Mouse (Mus musculus) C2C12 (cell line): ENCODE data around the gene Gm17359. TPM values are rescaled to one million over a fixed set of nuclear protein-coding genes. Genes with fewer than 3 reads are reported as not detected.

Experiments used
- H3K27me3 ChIP-seq: one replicate; pipeline ENCODE4 v1.6.1; 2011; ENCODE audit not compliant: control insufficient read depth, insufficient read depth, insufficient read length
- H3K36me3 ChIP-seq: one replicate; pipeline ENCODE4 v1.6.1; 2011; ENCODE audit not compliant: control insufficient read depth, insufficient read depth
- H3K4me3 ChIP-seq: one replicate; pipeline ENCODE4 v1.5.1; 2011; ENCODE audit warnings: mild to moderate bottlenecking, control low read depth; ENCODE audit not compliant: poor library complexity, insufficient read depth, severe bottlenecking
- H3K79me2 ChIP-seq: one replicate; pipeline ENCODE4 v1.6.1; 2011; ENCODE audit not compliant: control insufficient read depth, insufficient read depth
- H3K79me3 ChIP-seq: one replicate; pipeline ENCODE4 v1.6.1; 2011; ENCODE audit warnings: low read depth, control low read depth
- H3ac ChIP-seq: one replicate; pipeline ENCODE3; 2011; ENCODE audit warnings: low read depth; ENCODE audit not compliant: control insufficient read depth, insufficient read length
- CEBPB ChIP-seq: IDR thresholded peaks from one replicate; pipeline ENCODE4 v1.6.1; 2011; ENCODE audit warnings: low read depth, mild to moderate bottlenecking, control low read depth, moderate library complexity
- CTCF ChIP-seq: IDR thresholded peaks from one replicate; pipeline ENCODE4 v1.5.1; 2011; ENCODE audit not compliant: control insufficient read depth, insufficient read depth, insufficient read length
- FOSL1 ChIP-seq: IDR thresholded peaks from one replicate; pipeline ENCODE4 v1.8.0; 2011; ENCODE audit warnings: mild to moderate bottlenecking, low read length; ENCODE audit not compliant: poor library complexity, insufficient read depth, severe bottlenecking
- MAX ChIP-seq: IDR thresholded peaks from one replicate; pipeline ENCODE4 v1.6.1; 2011; ENCODE audit warnings: mild to moderate bottlenecking, control low read depth
- MYOD1 ChIP-seq: IDR thresholded peaks from one replicate; pipeline ENCODE4 v1.6.1; 2011; ENCODE audit warnings: low read depth; ENCODE audit not compliant: control insufficient read depth, insufficient read length
- MYOG ChIP-seq: IDR thresholded peaks from one replicate; pipeline ENCODE4 v1.6.1; 2011; ENCODE audit not compliant: control insufficient read depth, insufficient read length; ENCODE audit errors: extremely low read depth
- USF1 ChIP-seq: IDR thresholded peaks from one replicate; pipeline ENCODE4 v1.6.1; 2011; ENCODE audit warnings: low read depth, mild to moderate bottlenecking, control low read depth, moderate library complexity
- polyA plus RNA-seq: library from polyadenylated mRNA; unstranded; fragments of >200 nt; fragmentation: generic; extraction: Trizol; gene quantifications from one replicate; pipeline ENCODE4 v1.2.1, GENCODE M21; 2012; ENCODE audit warnings: missing spikeins

The Gm17359 gene
- polyA plus RNA-seq, 1 experiment: not detected

DNA sequence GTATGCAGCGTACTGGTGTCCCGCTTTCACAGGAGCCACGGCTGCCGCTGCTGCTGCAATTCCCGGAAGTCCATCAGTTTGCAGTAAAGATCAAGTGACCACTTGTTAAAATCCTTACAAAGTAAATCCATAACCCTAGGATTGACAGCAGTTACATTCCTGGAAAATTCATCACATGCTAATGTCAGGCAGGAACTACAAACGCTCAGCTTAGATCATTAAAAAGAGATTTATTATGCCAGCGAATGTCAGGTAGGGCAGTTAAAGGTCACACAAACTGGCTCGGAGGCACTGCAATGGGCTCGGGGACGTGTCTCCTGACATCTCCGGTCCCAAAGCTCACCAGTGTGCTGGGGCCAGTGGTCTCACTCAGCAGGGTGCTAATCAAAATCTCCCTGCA, 119.3 kb downstream of the Gm17359 start:
- Histone ChIP-seq H3K4me3 (no peak overlapping the region), H3K36me3 (peaks cover 11% of the 10 kb centered on the region), H3ac (no peak overlapping the region), H3K79me2 (no peaks in the 10 kb centered on the region), H3K79me3 (no peaks in the 10 kb centered on the region), H3K27me3 (no peaks in the 10 kb centered on the region)
- TF ChIP-seq USF1: no peak
- no peak for TF ChIP-seq CTCF
- no peak for TF ChIP-seq MYOD1
- TF ChIP-seq MAX: no peak
- TF ChIP-seq MYOG: no peak
- TF ChIP-seq FOSL1: no peak
- no peak for TF ChIP-seq CEBPB

DNA sequence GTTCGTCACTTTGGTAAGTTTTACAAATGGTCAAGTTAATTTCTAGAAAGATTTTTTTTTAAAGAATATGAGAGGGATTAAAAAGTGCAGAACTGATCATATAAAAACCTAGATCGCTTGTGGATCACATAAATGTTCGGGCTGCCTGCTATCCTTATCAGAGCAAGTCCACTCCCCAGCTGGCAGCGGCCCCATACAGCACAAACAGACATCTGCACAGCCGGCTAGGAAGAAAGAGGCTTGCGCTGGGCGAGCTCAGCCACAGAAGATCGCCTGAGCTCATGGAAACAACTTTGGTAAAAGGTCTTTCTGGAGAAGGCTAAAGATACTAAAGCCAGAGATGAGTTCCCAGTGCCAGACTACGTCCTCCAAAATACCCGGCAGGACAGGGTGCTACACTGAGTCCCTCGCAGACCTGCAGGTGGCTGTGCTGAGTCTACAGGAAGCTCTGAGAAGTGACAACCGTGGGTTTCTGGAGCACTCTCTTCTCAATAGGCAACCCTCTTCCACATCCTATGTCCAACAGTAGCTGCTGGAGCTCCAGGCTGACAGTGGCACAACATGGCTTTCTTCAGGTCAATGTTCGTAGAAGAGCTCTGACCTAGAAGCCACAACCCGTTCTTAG, 122.3 kb downstream of the Gm17359 start:
- H3K27me3 ChIP-seq: no peaks in the 10 kb centered on the region
- no peak overlapping the region for H3K4me3 ChIP-seq
- H3K79me3 ChIP-seq: no peaks in the 10 kb centered on the region
- H3K36me3 ChIP-seq: peaks cover 27% of the 10 kb centered on the region
- H3ac ChIP-seq: no peak overlapping the region
- TF ChIP-seq MAX: no peak
- no peak for TF ChIP-seq FOSL1
- TF ChIP-seq CTCF: no peak
- no peak for TF ChIP-seq CEBPB
- TF ChIP-seq USF1: no peak
- TF ChIP-seq MYOD1: no peak
- TF ChIP-seq MYOG: no peak
- no peaks in the 10 kb centered on the region for H3K79me2 ChIP-seq

DNA sequence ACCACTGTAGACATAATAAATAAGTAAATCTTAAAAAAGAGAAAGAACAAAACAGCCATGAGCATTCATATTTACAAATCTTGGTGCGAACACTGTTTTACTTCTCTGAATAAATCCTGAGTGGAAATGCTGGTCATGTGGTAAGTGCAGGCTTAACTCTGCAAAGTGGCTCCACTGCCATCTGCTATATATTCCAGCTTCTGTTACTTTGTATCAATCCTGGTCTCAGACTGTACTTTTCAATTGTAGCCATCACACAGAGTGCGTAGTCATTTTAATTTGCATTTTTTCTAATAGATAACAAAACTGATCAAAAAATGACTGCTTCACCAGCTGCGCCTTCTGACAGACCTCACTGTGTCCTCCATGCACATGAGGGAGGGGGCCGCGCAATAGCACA, 133.0 kb downstream of the Gm17359 start:
- no peak overlapping the region for H3K4me3 ChIP-seq
- no peaks in the 10 kb centered on the region for H3K27me3 ChIP-seq
- H3K79me2 ChIP-seq: no peaks in the 10 kb centered on the region
- H3K36me3 ChIP-seq: peaks cover 15% of the 10 kb centered on the region
- TF ChIP-seq MAX (no peak), CTCF (no peak), USF1 (no peak), MYOG (no peak), FOSL1 (no peak), CEBPB (no peak), MYOD1 (no peak)
- H3ac ChIP-seq: no peak overlapping the region
- no peaks in the 10 kb centered on the region for H3K79me3 ChIP-seq

- Histone ChIP-seq H3K4me3 (no peak overlapping the region), H3K79me3 (no peaks in the 10 kb centered on the region), H3K79me2 (no peaks in the 10 kb centered on the region), H3K27me3 (no peaks in the 10 kb centered on the region), H3ac (no peak overlapping the region), H3K36me3 (peaks cover 26% of the 10 kb centered on the region)
- no peak for TF ChIP-seq MAX
- TF ChIP-seq MYOG: no peak
- no peak for TF ChIP-seq FOSL1
- no peak for TF ChIP-seq CTCF
- no peak for TF ChIP-seq USF1
- no peak for TF ChIP-seq MYOD1
- TF ChIP-seq CEBPB: no peak
These were observed 135.9 kb downstream of the Gm17359 start for GRCm38 (mm10) chr3:79472362-79472761.

DNA sequence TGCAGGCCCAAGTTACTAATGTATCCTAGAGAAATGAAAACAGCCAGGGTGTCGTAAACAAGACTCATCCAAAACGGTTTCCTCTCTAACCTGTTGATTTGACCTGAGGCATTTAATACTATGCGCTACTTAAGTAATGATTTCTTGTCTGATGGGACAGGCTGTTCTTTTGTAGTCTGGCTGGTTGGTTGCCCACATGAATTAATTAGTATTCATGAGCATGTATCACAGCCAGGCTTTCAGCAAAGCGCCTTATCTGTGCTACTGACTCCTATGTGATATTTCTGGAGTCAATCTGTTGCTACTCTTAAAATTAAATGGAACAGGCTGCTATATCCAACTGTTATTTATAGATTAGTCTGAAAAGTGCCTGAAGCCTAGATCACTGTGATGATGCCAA, 138.4 kb downstream of the Gm17359 start:
- Histone ChIP-seq H3K79me3 (no peaks in the 10 kb centered on the region), H3K4me3 (no peak overlapping the region), H3K79me2 (no peaks in the 10 kb centered on the region), H3K27me3 (no peaks in the 10 kb centered on the region), H3K36me3 (peaks cover 33% of the 10 kb centered on the region), H3ac (no peak overlapping the region)
- no peak for TF ChIP-seq FOSL1
- TF ChIP-seq MYOD1: no peak
- no peak for TF ChIP-seq MAX
- TF ChIP-seq MYOG: no peak
- no peak for TF ChIP-seq USF1
- TF ChIP-seq CEBPB: no peak
- TF ChIP-seq CTCF: no peak

DNA sequence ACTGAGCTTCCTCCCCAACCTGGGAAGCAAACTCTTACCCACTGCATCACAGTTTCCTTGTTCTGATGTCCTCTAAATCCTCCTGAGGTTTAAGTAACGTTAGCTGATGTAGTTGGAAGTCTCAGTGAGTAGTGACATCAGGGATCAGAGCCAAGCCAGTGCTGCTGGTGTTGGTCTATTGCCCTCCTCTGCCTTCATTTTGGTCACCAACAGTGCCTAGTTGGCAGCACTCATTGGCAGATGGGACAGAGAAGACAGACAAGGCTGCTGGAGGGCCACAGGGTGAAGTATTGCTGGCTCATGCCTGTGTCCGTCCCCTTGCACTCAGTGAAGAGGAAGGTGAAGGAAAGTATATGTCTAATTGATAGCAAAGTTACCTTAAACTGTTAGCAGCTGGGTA, 139.5 kb downstream of the Gm17359 start:
- H3K79me3 ChIP-seq: no peaks in the 10 kb centered on the region
- peaks cover 36% of the 10 kb centered on the region for H3K36me3 ChIP-seq
- no peaks in the 10 kb centered on the region for H3K79me2 ChIP-seq
- TF ChIP-seq USF1 (no peak), CEBPB (no peak), FOSL1 (no peak), MAX (no peak), CTCF (no peak), MYOG (no peak), MYOD1 (no peak)
- H3ac ChIP-seq: no peak overlapping the region
- H3K4me3 ChIP-seq: no peak overlapping the region
- H3K27me3 ChIP-seq: no peaks in the 10 kb centered on the region
